Mouse (Mus musculus): Measurements from ENCODE around the gene Wdr43. TPM values are rescaled to one million over a fixed set of nuclear protein-coding genes. Genes with fewer than 3 reads are reported as not detected.

The Wdr43 gene
- polyA plus RNA-seq (2016; fragmentation: Nextera tagmentation; extraction: Ambion mirVana), result 66.9 and 67.4 TPM in 2 replicates

GRCm38 (mm10) chr17:71615638-71616318 lies at the start of gene Wdr43:
Wdr43 (plus strand) TSS chr17:71615895.
- Histone ChIP-seq H3K36me3 (peaks cover 6% of the 10 kb centered on the region; the same call in 1 of the 2 replicates), H3K27me3 (no peaks in the 10 kb centered on the region), H3K4me1 (peaks cover 18% of the 10 kb centered on the region), H3K4me3 (peak within 1 kb of the TSS; percentile 99), H3K27ac (peak within 1 kb of the TSS; percentile 72), H3K9me3 (replicated peaks) (no peaks in the 10 kb centered on the region), H3K4me2 (replicated peaks) (peak within 1 kb of the TSS; percentile 89), H3K9ac (peak within 1 kb of the TSS; percentile 94)
- WGBS, result 6% methylated on average over 40 of the region's 40 CpGs
- peak; percentile 99 for ATAC-seq (ENCODE audit: low FRiP score)

- no peaks in the 10 kb centered on the region for H3K36me3 ChIP-seq
- H3K4me3 ChIP-seq, result no peak overlapping the region
- no peak overlapping the region for H3K27ac ChIP-seq
- H3K9me3 ChIP-seq (replicated peaks), result no peaks in the 10 kb centered on the region
- ATAC-seq (ENCODE audit: low FRiP score), result no peak
- no peak overlapping the region for H3K9ac ChIP-seq
- H3K4me2 ChIP-seq (replicated peaks), result no peak overlapping the region
- no peaks in the 10 kb centered on the region for H3K4me1 ChIP-seq
- H3K27me3 ChIP-seq, result no peaks in the 10 kb centered on the region
- 80% methylated on average over 1 of the region's 1 CpGs for WGBS
These were observed 36.5 kb upstream of the Wdr43 start for GRCm38 (mm10) chr17:71579176-71579705.

- peak; percentile 82 for ATAC-seq (ENCODE audit: low FRiP score)
- under 1% methylated on average over 48 of the region's 48 CpGs for WGBS
- peak overlapping the region; percentile 63; the same call in 1 of the 2 replicates for H3K27ac ChIP-seq
- H3K9ac ChIP-seq, result peak overlapping the region; percentile 71
- peak overlapping the region; percentile 70 for H3K4me3 ChIP-seq
- H3K9me3 ChIP-seq (replicated peaks), result no peaks in the 10 kb centered on the region
- peak overlapping the region; percentile 84 for H3K4me2 ChIP-seq (replicated peaks)
- H3K36me3 ChIP-seq, result no peaks in the 10 kb centered on the region; the same call in 1 of the 2 replicates
- peaks cover 19% of the 10 kb centered on the region for H3K4me1 ChIP-seq
- 0 out of 2 replicates have a peak, but pooled peaks cover 5% of the 10 kb centered on the region for H3K27me3 ChIP-seq
These were observed 17.6 kb upstream of the Wdr43 start for GRCm38 (mm10) chr17:71597881-71598658.

GRCm38 (mm10) chr17:71598659-71599554 lies 16.8 kb upstream of the Wdr43 start:
- Histone ChIP-seq H3K36me3 (no peaks in the 10 kb centered on the region), H3K4me1 (peaks cover 19% of the 10 kb centered on the region), H3K4me2 (replicated peaks) (peak overlapping the region; percentile 84), H3K9me3 (replicated peaks) (no peaks in the 10 kb centered on the region), H3K27ac (peak overlapping the region; percentile 63; the same call in 1 of the 2 replicates), H3K27me3 (peaks cover 8% of the 10 kb centered on the region; the same call in 1 of the 2 replicates), H3K4me3 (peak overlapping the region; percentile 70), H3K9ac (peak overlapping the region; percentile 71)
- WGBS, result 6% methylated on average over 42 of the region's 42 CpGs
- ATAC-seq (ENCODE audit: low FRiP score), result peak; percentile 97

GRCm38 (mm10) chr17:71616319-71617032 lies 781 bp downstream of the Wdr43 start:
- peaks cover 6% of the 10 kb centered on the region; the same call in 1 of the 2 replicates for H3K36me3 ChIP-seq
- H3K27me3 ChIP-seq, result no peaks in the 10 kb centered on the region
- under 1% methylated on average over 44 of the region's 73 CpGs for WGBS
- ATAC-seq (ENCODE audit: low FRiP score), result peak; percentile 89
- peak overlapping the region; percentile 89 for H3K4me2 ChIP-seq (replicated peaks)
- peaks cover 18% of the 10 kb centered on the region for H3K4me1 ChIP-seq
- H3K27ac ChIP-seq, result peak overlapping the region; percentile 72
- peak overlapping the region; percentile 94 for H3K9ac ChIP-seq
- peak overlapping the region; percentile 99 for H3K4me3 ChIP-seq
- H3K9me3 ChIP-seq (replicated peaks), result no peaks in the 10 kb centered on the region

GRCm38 (mm10) chr17:71617033-71617362 lies 1.3 kb downstream of the Wdr43 start:
- H3K27me3 ChIP-seq, result no peaks in the 10 kb centered on the region
- H3K9ac ChIP-seq, result peak overlapping the region; percentile 94
- peaks cover 18% of the 10 kb centered on the region for H3K4me1 ChIP-seq
- WGBS, result under 1% methylated on average over 10 of the region's 10 CpGs
- H3K4me2 ChIP-seq (replicated peaks), result peak overlapping the region; percentile 89
- H3K9me3 ChIP-seq (replicated peaks), result no peaks in the 10 kb centered on the region
- H3K36me3 ChIP-seq, result peaks cover 6% of the 10 kb centered on the region; the same call in 1 of the 2 replicates
- peak overlapping the region; percentile 99 for H3K4me3 ChIP-seq
- ATAC-seq (ENCODE audit: low FRiP score), result no peak
- H3K27ac ChIP-seq, result no peak overlapping the region

- Histone ChIP-seq H3K4me1 (peaks cover 18% of the 10 kb centered on the region), H3K4me2 (replicated peaks) (peak overlapping the region; percentile 89), H3K4me3 (no peak overlapping the region), H3K27me3 (no peaks in the 10 kb centered on the region), H3K27ac (no peak overlapping the region), H3K36me3 (peaks cover 6% of the 10 kb centered on the region; the same call in 1 of the 2 replicates), H3K9me3 (replicated peaks) (no peaks in the 10 kb centered on the region), H3K9ac (no peak overlapping the region)
- no peak for ATAC-seq (ENCODE audit: low FRiP score)
- 83% methylated on average over 4 of the region's 4 CpGs for WGBS
These were observed 2.3 kb downstream of the Wdr43 start for GRCm38 (mm10) chr17:71617974-71618373.

GRCm38 (mm10) chr17:71631806-71632205 lies 16.1 kb downstream of the Wdr43 start:
- H3K9ac ChIP-seq, result no peak overlapping the region

GRCm38 (mm10) chr17:71633350-71633749 lies 17.7 kb downstream of the Wdr43 start:
- no peaks in the 10 kb centered on the region for H3K9me3 ChIP-seq (replicated peaks)
- no peak overlapping the region for H3K27ac ChIP-seq
- no peak for ATAC-seq (ENCODE audit: low FRiP score)
- peaks cover 71% of the 10 kb centered on the region for H3K36me3 ChIP-seq
- H3K27me3 ChIP-seq, result no peaks in the 10 kb centered on the region
- no peak overlapping the region for H3K9ac ChIP-seq
- H3K4me1 ChIP-seq, result no peaks in the 10 kb centered on the region
- H3K4me2 ChIP-seq (replicated peaks), result no peak overlapping the region
- 87% methylated on average over 8 of the region's 8 CpGs for WGBS
- no peak overlapping the region for H3K4me3 ChIP-seq

More at GRCm38 (mm10) chr17:71631806-71632205, 16.1 kb downstream of the Wdr43 start:
- Histone ChIP-seq H3K9me3 (replicated peaks) (no peaks in the 10 kb centered on the region), H3K4me1 (no peaks in the 10 kb centered on the region), H3K27me3 (no peaks in the 10 kb centered on the region), H3K4me3 (no peak overlapping the region), H3K27ac (no peak overlapping the region), H3K4me2 (replicated peaks) (no peak overlapping the region), H3K36me3 (peaks cover 66% of the 10 kb centered on the region)
- WGBS, result 90% methylated on average over 10 of the region's 10 CpGs
- no peak for ATAC-seq (ENCODE audit: low FRiP score)

GRCm38 (mm10) chr17:71636786-71637185 lies 21.1 kb downstream of the Wdr43 start:
- H3K27me3 ChIP-seq, result no peaks in the 10 kb centered on the region
- H3K4me2 ChIP-seq (replicated peaks), result no peak overlapping the region
- 96% methylated on average over 8 of the region's 8 CpGs for WGBS
- no peak overlapping the region for H3K27ac ChIP-seq
- no peaks in the 10 kb centered on the region for H3K9me3 ChIP-seq (replicated peaks)
- H3K4me1 ChIP-seq, result no peaks in the 10 kb centered on the region
- H3K9ac ChIP-seq, result no peak overlapping the region
- H3K36me3 ChIP-seq, result peaks cover 84% of the 10 kb centered on the region
- no peak overlapping the region for H3K4me3 ChIP-seq
- ATAC-seq (ENCODE audit: low FRiP score), result no peak

GRCm38 (mm10) chr17:71637750-71638265 lies 22.1 kb downstream of the Wdr43 start:
- no peak for ATAC-seq (ENCODE audit: low FRiP score)
- Histone ChIP-seq H3K27me3 (no peaks in the 10 kb centered on the region), H3K4me1 (no peaks in the 10 kb centered on the region), H3K4me3 (no peak overlapping the region), H3K27ac (no peak overlapping the region), H3K4me2 (replicated peaks) (no peak overlapping the region), H3K9me3 (replicated peaks) (no peaks in the 10 kb centered on the region), H3K36me3 (peaks cover 86% of the 10 kb centered on the region), H3K9ac (no peak overlapping the region)
- WGBS, result 93% methylated on average over 4 of the region's 4 CpGs
